Mouse (Mus musculus) intestine, embryonic 16.5 days (tissue): ENCODE results near the gene Cisd1. TPM values are rescaled to one million over a fixed set of nuclear protein-coding genes. Genes with fewer than 3 reads are reported as not detected.
A peak's percentile ranks its signal among the peaks of the same experiment; 100 is the strongest.

Experiments
- ATAC-seq: fragments of 200-750 bp; cut with Nextera tagmentation; 2 replicates; pipeline ENCODE4 v1.8.0; 2017; ENCODE audit warnings: moderate TSS enrichment, moderate library complexity
- H3K27ac ChIP-seq: fragments of 300-500 bp; sonication (generic); 2 replicates; pipeline ENCODE4 v1.5.1; 2014; ENCODE audit warnings: mild to moderate bottlenecking, low read length
- H3K27me3 ChIP-seq: fragments of 300-500 bp; sonication (generic); replicated peaks from 2 replicates; pipeline ENCODE4 v1.6.1; 2014; ENCODE audit warnings: low read length, control low read depth, mixed read lengths; ENCODE audit not compliant: control insufficient read depth, insufficient read depth
- H3K36me3 ChIP-seq: fragments of 300-500 bp; sonication (generic); 2 replicates; pipeline ENCODE4 v1.6.1; 2014; ENCODE audit warnings: low read length, control low read depth; ENCODE audit not compliant: control insufficient read depth, insufficient read depth
- H3K4me1 ChIP-seq: fragments of 300-500 bp; sonication (generic); 2 replicates; pipeline ENCODE4 v1.6.1; 2014; ENCODE audit warnings: low read length, control low read depth, mixed read lengths; ENCODE audit not compliant: control insufficient read depth, insufficient read depth
- H3K4me2 ChIP-seq: fragments of 300-500 bp; sonication (generic); 2 replicates; pipeline ENCODE4 v1.6.1; 2014; ENCODE audit warnings: low read depth, low read length, control low read depth
- H3K4me3 ChIP-seq: fragments of 300-500 bp; sonication (generic); 2 replicates; pipeline ENCODE4 v1.5.1; 2014; ENCODE audit warnings: mild to moderate bottlenecking, low read length
- H3K9ac ChIP-seq: fragments of 300-500 bp; sonication (generic); 2 replicates; pipeline ENCODE4 v1.6.1; 2014; ENCODE audit warnings: low read depth, low read length
- H3K9me3 ChIP-seq: fragments of 300-500 bp; sonication (generic); 2 replicates; pipeline ENCODE4 v1.6.1; 2016; ENCODE audit warnings: low read length, control low read depth; ENCODE audit not compliant: control insufficient read depth
- WGBS: fragments of 180-500 bp; shearing (Covaris S2); extraction: QIAGEN DNeasy Blood & Tissue Kit; methylation state at CpG from one replicate; pipeline ENCODE4 v1.1.7; 2014; 5-methylcytosine and 5-hydroxymethylcytosine counted together
- polyA plus RNA-seq: library from polyadenylated mRNA; unstranded; fragments of >200 nt; fragmentation: Nextera tagmentation; extraction: Ambion mirVana; gene quantifications from 2 replicates; pipeline ENCODE4 v1.2.1, GENCODE M21; 2015

Gene Cisd1
- polyA plus RNA-seq, 1 experiment from 2014 or later, result 134 TPM

DNA sequence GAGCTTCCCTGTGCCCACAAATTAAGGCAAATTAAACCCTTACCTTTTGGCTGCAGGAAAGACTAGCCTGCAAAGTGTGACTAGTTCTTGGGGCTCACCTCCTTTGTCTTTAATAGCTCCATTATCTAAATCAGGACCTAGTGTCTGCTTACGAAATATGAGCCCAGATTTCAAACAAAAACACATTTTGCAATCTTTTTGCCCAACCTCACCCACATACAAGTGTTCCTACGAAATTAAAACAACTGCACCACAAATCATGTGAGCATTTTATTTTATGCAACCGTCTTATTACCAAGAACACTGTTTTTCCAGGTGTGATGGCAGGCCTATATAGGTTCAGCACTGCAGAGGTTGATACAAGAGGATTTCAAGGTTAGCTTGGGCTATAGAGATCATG is 1.6 kb downstream of the Cisd1 start:
- Histone ChIP-seq H3K9me3 (no peaks in the 10 kb centered on the region), H3K4me3 (no peak overlapping the region), H3K27me3 (no peaks in the 10 kb centered on the region), H3K4me2 (no peak overlapping the region; the same call in 1 of the 2 replicates), H3K27ac (no peak overlapping the region), H3K4me1 (peaks cover 41% of the 10 kb centered on the region), H3K36me3 (no peaks in the 10 kb centered on the region), H3K9ac (no peak overlapping the region)
- no peak for ATAC-seq
- WGBS, result 83% methylated on average over 3 of the region's 3 CpGs

DNA sequence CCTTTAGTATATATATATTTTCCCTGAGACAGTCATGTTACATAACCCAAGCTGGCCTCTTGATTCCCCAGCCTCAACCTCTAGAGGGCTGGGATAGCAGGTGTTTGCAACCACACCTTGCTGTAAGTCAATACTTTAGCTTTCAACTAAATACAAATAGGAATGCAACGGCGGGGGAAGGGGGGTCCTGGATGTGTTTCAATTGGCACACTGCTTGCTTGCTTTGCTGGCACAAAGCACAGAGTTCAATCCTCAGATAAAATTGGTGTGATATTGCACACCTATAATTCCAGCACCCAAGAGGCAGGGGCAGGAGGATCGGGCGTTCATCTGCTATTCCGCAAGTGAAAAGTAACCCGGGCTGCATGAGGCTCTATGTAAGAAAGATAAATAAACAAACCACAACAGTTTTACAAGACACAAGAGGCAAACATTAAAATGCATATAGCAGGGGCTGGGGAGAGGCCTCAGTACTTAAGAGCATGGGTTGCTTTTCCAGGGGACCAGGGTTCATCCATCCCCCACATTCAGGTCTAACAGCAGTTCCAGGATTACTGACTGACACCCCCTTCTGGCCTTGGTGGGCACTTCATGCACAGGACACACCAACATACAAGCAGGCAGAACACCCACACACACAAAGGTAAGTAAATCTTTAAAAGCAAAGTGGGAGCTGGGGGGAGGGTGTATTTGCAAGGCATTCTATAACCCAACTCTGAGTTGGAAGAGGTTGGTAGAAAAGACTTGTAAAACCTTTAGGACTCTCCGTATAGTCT is 2.5 kb downstream of the Cisd1 start:
- Histone ChIP-seq H3K4me2 (no peak overlapping the region), H3K27me3 (no peaks in the 10 kb centered on the region), H3K4me1 (peaks cover 40% of the 10 kb centered on the region), H3K9me3 (no peaks in the 10 kb centered on the region), H3K9ac (no peak overlapping the region), H3K27ac (no peak overlapping the region), H3K36me3 (no peaks in the 10 kb centered on the region), H3K4me3 (no peak overlapping the region)
- ATAC-seq, result no peak
- WGBS, result 77% methylated on average over 7 of the region's 7 CpGs

DNA sequence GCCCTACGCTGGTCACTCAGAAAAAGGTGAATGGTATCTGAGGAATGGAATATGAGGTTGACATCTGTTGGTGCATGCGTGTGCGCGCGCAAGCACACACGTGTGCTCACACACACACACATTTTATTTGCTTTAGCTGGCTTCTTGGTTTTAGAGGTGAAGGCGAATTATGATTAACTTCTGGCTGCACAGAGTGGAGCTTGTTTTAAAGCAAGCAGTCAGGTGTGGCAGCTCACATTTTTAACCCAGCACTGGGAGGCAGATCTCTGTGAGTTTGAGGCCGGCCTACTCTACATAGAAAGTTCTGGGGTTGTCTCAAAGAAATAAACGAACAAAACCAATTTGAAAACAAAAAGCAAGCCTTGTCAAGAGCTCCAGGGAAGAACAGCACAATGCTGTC is 3.5 kb downstream of the Cisd1 start:
- Histone ChIP-seq H3K27ac (no peak overlapping the region), H3K4me3 (no peak overlapping the region), H3K27me3 (no peaks in the 10 kb centered on the region), H3K9me3 (no peaks in the 10 kb centered on the region), H3K36me3 (no peaks in the 10 kb centered on the region), H3K9ac (no peak overlapping the region), H3K4me2 (no peak overlapping the region), H3K4me1 (peaks cover 37% of the 10 kb centered on the region)
- WGBS, result 92% methylated on average over 9 of the region's 9 CpGs
- ATAC-seq, result no peak

DNA sequence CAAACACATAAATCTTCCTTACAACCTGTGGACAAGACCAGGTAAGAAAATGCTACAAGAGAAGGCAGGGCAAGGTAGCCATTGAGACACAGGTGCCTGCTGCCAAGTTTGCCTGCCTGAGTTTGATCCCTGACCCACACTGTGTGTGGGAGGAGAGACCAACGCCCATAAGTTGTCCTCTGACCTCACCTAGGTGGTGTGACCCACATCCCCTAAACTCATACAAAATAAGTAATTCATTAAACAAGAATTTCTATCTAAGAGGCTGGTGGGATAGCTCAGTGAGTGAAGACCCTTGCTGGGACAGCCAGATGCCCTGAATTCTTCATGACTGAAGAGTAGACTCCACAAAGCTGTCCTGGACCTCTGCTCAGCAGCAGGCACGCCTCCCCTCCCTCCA is 4.6 kb downstream of the Cisd1 start:
- peaks cover 34% of the 10 kb centered on the region for H3K4me1 ChIP-seq

DNA sequence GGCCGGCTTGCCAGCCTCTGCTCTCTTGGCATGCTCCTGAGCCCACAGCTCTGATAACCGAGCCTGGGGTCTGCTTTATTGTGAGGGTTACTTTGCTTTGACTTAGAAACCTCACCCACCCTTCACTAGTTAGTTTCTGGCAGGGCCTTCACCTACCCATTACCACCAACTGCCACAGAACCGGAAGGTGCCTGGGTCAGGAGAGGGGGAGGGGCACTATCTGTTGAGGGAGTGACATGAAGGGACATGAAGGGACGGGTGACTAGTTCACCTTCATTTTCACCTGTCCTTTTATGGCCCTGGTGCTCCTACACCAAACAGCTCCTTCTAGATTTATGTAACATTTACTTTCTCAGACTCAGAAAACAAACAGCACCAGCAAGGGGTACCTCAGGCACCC is 5.3 kb downstream of the Cisd1 start:
- Histone ChIP-seq H3K4me2 (no peak overlapping the region), H3K9me3 (no peaks in the 10 kb centered on the region), H3K4me3 (no peak overlapping the region), H3K36me3 (no peaks in the 10 kb centered on the region), H3K9ac (no peak overlapping the region), H3K27ac (no peak overlapping the region), H3K27me3 (no peaks in the 10 kb centered on the region), H3K4me1 (peaks cover 32% of the 10 kb centered on the region)
- WGBS, result 65% methylated on average over 4 of the region's 4 CpGs
- no peak for ATAC-seq

More for the DNA sequence above, 4.6 kb downstream of the Cisd1 start:
- Histone ChIP-seq H3K4me3 (no peak overlapping the region), H3K9ac (no peak overlapping the region), H3K9me3 (no peaks in the 10 kb centered on the region), H3K27me3 (no peaks in the 10 kb centered on the region), H3K4me2 (no peak overlapping the region), H3K27ac (no peak overlapping the region), H3K36me3 (no peaks in the 10 kb centered on the region)
- ATAC-seq, result no peak
- 77% methylated on average over 2 of the region's 2 CpGs for WGBS

DNA sequence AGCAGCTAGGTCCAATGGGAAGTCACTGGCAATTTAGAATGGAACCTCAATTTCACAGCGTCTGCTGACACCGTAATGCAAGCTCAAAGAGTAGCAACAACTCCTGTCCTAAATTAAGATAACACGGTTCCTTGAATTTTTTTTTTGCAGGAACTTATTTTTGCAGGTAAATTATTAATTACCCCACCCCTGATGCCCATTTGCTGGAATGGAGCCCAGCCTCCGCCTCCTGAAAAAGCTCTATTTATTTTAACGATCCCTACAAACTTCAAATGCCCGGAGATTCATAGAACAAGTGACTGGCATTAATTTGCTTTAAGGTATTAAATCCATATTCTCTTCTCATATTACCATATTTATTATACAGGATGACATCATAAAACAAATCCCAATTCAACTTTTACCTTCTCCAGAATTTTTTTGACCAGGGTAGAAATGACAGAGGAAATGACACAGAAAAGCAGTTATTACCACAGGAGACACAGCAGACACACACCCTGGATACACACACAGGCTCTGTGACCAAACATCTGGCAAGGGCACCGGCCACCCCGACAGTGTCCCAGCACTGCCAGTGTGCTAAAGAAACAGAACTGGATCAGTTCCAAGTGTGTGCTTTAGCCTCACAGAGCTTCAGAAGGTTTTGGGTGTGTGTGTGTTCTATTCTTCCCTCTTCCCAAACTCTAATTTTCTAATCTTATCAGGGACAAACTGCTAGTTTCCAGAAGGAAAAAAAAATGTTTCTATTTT is 6.4 kb downstream of the Cisd1 start:
- Histone ChIP-seq H3K27me3 (no peaks in the 10 kb centered on the region), H3K27ac (peak overlapping the region; percentile 37; the same call in 1 of the 2 replicates), H3K9me3 (no peaks in the 10 kb centered on the region), H3K4me2 (no peak overlapping the region; the same call in 1 of the 2 replicates), H3K36me3 (no peaks in the 10 kb centered on the region), H3K4me1 (peaks cover 28% of the 10 kb centered on the region), H3K9ac (0 out of 2 replicates have a peak overlapping the region, but pooled peaks have one; percentile 37), H3K4me3 (no peak overlapping the region)
- WGBS, result 64% methylated on average over 8 of the region's 8 CpGs
- ATAC-seq, result 0 out of 2 replicates have a peak, but pooled peaks have one; percentile 5

DNA sequence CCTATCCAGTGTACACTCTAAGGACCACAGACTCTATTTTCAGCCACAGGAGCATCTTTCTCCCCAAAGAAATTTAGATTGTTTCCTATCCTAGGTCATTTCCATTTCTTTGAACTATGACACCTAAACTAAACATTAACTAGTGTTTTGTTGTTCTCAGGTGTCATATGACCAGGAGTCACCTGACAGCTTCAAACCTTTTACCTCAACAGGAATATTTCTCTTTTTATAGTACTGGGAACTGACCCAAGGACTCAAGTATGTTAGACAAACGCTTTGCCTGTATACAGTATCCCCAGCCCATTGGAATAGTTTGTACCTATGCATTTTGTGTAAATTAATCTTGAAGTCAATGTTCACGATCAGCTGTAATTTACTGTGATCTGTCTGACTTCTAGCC is 7.0 kb downstream of the Cisd1 start:
- peak overlapping the region; percentile 28; the same call in 1 of the 2 replicates for H3K27ac ChIP-seq
- ATAC-seq, result peak; percentile 27; the same call in 1 of the 2 replicates
- no peak overlapping the region for H3K4me3 ChIP-seq
- no peaks in the 10 kb centered on the region for H3K27me3 ChIP-seq
- no peaks in the 10 kb centered on the region for H3K36me3 ChIP-seq
- H3K4me1 ChIP-seq, result peaks cover 28% of the 10 kb centered on the region
- no peak overlapping the region for H3K9ac ChIP-seq
- no peaks in the 10 kb centered on the region for H3K9me3 ChIP-seq
- 82% methylated on average over 2 of the region's 2 CpGs for WGBS
- H3K4me2 ChIP-seq, result no peak overlapping the region; the same call in 1 of the 2 replicates

DNA sequence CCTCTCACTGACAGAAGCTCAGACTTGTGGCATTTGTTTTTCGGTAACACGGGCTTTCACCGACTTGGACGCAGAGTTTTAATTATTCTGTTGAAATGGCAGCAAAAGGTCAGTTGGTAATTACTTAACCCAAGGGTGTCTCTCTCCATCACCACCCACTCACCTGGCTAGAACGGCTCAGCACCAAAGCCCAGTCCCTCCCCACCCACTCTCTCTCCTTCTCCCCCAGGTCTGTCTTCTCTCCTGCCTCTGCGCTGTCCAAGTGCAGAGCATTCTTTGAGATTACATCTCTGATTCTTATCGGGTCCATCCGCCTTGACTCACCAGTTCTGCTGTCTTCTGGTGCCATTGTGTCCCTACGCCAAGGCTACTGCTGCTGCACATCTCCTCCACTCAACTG is 11.9 kb downstream of the Cisd1 start:
- no peak overlapping the region for H3K4me3 ChIP-seq
- H3K27me3 ChIP-seq, result no peaks in the 10 kb centered on the region
- no peak overlapping the region for H3K9ac ChIP-seq
- ATAC-seq, result no peak
- no peak overlapping the region for H3K4me2 ChIP-seq
- no peaks in the 10 kb centered on the region for H3K4me1 ChIP-seq
- no peaks in the 10 kb centered on the region for H3K9me3 ChIP-seq
- H3K27ac ChIP-seq, result no peak overlapping the region
- 91% methylated on average over 9 of the region's 9 CpGs for WGBS
- peaks cover 4% of the 10 kb centered on the region; the same call in 1 of the 2 replicates for H3K36me3 ChIP-seq

DNA sequence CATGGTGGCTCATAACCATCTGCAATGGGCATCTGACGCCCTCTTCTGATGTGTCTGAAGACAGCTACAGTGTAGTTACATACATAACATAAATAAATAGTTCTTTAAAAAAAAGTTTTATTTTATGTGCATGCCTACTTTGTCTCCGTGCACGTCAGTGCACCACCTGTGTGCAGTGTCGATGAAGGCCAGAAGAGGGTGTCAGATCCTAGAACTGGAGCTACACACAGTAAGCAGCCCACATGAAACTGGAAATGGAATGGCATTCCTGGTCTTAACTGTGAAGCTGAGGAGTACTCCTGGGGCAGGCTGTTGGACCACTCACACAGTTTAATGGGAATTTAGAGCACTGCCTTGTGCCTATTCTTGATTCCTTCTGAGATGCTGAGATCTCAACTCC is 12.4 kb downstream of the Cisd1 start:
- no peak for ATAC-seq
- Histone ChIP-seq H3K36me3 (peaks cover 4% of the 10 kb centered on the region; the same call in 1 of the 2 replicates), H3K4me1 (no peaks in the 10 kb centered on the region), H3K4me2 (no peak overlapping the region), H3K27me3 (no peaks in the 10 kb centered on the region), H3K9me3 (no peaks in the 10 kb centered on the region), H3K9ac (no peak overlapping the region), H3K27ac (no peak overlapping the region), H3K4me3 (no peak overlapping the region)
- WGBS, result 87% methylated on average over 4 of the region's 4 CpGs
